Mouse (Mus musculus) megakaryocyte, embryonic 14.5 days (primary cell): Measurements from ENCODE around the gene Eml5.

Experiments used
- FLI1 ChIP-seq: IDR thresholded peaks from 2 replicates; pipeline ENCODE4 v1.6.1; 2012; ENCODE audit warnings: low read length, inconsistent platforms, mixed read lengths
- GATA1 ChIP-seq: IDR thresholded peaks from 3 replicates; pipeline ENCODE4 v1.6.1; 2012; ENCODE audit warnings: mixed read lengths, low read length, inconsistent platforms, borderline replicate concordance

DNA sequence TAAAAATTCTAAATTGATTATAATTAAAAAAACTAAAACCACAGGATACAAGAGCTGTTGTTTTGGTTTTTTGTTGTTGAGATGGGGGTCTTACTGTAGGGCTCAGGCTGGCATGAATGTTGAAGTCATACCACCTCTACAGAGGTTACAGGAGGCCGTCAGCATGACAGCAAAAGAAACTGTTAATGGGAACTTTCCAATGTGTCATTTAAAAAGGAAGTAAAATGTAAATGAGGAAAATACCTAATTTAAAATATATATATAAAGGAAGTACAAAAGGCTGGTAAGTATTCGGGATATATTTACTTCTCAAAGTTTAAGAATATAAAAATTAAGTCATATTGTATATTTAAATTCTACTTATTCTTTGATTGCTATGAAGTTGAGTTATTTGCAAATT is 65.8 kb downstream of the Eml5 start:
- TF ChIP-seq GATA1 (no peak), FLI1 (no peak)
